Mouse (Mus musculus): Measurements from ENCODE around the gene Elac2.

Elac2 gene

DNA sequence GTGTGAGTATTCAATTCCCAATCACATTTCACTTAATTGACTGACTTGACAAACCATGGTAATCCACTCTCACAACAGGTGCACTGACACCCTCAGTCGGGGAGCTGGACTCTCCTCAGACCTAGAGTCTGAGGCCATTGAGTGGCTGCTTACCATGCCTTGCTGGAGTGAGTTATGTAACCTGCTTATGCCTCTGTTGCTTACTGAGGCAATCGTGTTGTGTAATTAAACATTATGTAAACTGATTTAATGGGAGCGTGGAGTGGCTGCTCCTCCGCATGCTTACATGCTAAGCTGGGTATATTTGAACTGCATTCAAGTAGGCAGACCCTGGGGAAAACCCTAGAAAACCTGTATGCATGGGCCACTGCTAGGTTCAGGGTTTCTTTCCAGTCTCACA, 41.9 kb downstream of the Elac2 start:
- peak; percentile 49 for DNase-seq (ENCODE audit: low read depth, low spot score)

DNA sequence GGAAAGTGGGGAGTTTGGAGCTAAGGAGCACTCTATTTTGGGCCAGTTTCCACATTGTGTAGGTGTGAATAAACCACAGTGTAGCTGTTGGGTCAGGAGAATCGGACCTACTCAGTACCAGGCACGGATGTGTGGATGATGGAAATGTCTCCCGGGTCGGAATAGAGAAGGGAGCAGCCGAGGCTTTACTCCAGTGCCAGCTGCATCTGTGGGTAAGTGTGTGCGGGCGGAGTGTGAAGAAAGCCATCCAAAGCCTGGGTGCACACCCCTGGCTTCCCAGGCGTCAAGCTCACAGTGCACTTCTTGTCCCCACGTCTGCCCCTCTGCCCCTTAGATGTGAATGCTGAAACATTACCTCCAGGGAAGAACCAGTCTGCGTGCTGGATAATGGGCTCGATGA, 43.9 kb downstream of the Elac2 start:
- peak; percentile 55 for DNase-seq (ENCODE audit: low read depth, low spot score)

- DNase-seq (ENCODE audit: low read depth, low spot score), result no peak
Observed at GRCm38 (mm10) chr11:65028049-65028448, 49.2 kb downstream of the Elac2 start.

GRCm38 (mm10) chr11:65030201-65030600, 51.4 kb downstream of the Elac2 start:
- no peak for DNase-seq (ENCODE audit: low read depth, low spot score)

DNA sequence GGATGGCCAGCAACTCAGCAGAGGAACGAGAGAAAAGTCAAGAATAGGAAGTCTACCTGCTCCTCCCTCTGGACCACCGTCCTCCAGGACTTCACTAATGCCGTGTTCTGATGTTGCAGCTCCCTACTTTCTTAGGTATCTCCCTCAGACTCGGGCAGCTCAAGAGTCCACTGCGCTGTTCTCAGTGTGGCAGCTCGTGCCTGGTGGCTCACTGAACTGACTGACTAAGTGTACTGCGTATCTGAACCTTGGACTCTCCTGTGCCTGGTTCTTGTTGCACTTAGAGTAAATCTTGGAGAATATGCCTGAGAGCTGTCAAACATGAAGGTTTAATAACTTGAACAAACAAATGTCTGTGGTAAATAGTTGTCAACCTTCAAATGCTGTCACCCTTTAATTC, 53.4 kb downstream of the Elac2 start:
- DNase-seq (ENCODE audit: low read depth, low spot score), result no peak

- no peak for DNase-seq (ENCODE audit: low read depth, low spot score)
Observed at GRCm38 (mm10) chr11:65038996-65039395, 60.2 kb downstream of the Elac2 start.

GRCm38 (mm10) chr11:65039517-65040095, 60.8 kb downstream of the Elac2 start:
- DNase-seq (ENCODE audit: low read depth, low spot score), result no peak

GRCm38 (mm10) chr11:65040556-65040955, 61.7 kb downstream of the Elac2 start:
- peak; percentile 75 for DNase-seq (ENCODE audit: low read depth, low spot score)

GRCm38 (mm10) chr11:65049090-65049489, 70.3 kb downstream of the Elac2 start:
- DNase-seq (ENCODE audit: low read depth, low spot score), result peak; percentile 93

GRCm38 (mm10) chr11:65050819-65051218, 72.0 kb downstream of the Elac2 start:
- DNase-seq (ENCODE audit: low read depth, low spot score), result no peak

Data from brain, adult 2 months (tissue).